Mouse (Mus musculus): ENCODE data around the gene Ctnnd2. TPM values are rescaled to one million over a fixed set of nuclear protein-coding genes. Genes with fewer than 3 reads are reported as not detected.
A peak's percentile ranks its signal among the peaks of the same experiment; 100 is the strongest.

The Ctnnd2 gene
- total RNA-seq, 1 experiment from 2014 or later: 2.4 TPM

DNA sequence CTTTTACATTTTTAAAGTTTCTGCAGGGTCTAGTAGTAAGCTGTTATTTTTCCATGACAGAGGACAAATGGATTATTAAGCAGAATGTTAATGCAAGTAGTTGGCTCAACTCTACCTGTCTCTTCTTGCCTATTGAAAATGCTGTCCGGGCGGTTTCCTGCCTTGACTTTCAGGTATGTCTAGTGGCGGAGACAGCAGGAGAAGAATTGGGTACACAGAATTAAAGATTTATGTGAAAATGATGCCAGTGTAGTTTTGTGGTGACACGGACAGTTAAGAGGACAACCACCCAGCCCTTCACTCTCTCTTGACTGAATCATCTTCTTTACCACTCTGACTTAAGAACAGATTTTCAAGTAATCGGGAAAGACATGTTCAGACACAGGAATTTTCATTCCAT, 173.4 kb downstream of the Ctnnd2 start:
- ATAC-seq (replicated peaks in 1 of 2; ENCODE audit: insufficient read depth in 1 of 2, low FRiP score in 2 of 2, low TSS enrichment in 1 of 2, low read depth in 1 of 2, poor library complexity in 2 of 2, severe bottlenecking in 2 of 2): no peak

DNA sequence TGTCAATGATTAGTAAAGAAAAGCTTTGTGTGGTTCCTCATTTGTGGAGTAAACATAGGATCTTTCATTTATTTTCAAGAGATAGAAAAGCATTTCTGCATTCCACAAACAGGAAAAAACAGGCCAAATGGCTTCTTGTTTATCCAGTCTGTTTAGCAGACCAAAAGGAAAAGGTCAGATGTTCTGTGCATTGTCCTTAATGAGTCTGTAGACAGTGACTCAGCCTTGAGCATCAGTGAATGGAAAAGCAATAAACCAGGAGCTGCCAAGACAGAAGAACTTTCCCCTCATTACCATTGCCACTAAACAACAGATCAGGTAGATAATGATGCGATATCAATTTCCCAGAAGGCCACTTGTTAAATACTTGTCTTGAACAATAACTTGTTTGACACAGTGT, 192.1 kb downstream of the Ctnnd2 start:
- no peak for ATAC-seq (replicated peaks in 1 of 2; ENCODE audit: insufficient read depth in 1 of 2, low FRiP score in 2 of 2, low TSS enrichment in 1 of 2, low read depth in 1 of 2, poor library complexity in 2 of 2, severe bottlenecking in 2 of 2)

DNA sequence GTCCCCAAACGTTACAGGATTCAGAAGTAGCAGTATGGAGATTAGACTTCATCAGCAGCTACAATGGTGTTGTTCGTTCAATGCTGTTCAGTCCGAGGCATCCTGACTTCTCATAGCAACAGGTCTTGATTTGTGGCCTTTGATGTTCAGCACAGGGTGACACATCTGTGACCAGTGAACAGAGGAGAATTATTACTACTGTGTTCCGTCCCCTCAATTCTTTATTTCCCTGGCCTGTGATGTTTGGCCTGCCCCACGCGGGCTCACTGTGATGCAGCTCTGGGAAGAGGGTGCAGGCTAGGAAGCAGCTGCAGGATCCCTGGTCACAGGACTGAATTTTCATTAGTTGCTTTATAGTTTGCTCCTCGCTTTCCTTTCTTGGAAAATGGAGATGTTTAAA, 197.6 kb downstream of the Ctnnd2 start:
- no peak for ATAC-seq (replicated peaks in 1 of 2; ENCODE audit: insufficient read depth in 1 of 2, low FRiP score in 2 of 2, low TSS enrichment in 1 of 2, low read depth in 1 of 2, poor library complexity in 2 of 2, severe bottlenecking in 2 of 2)

DNA sequence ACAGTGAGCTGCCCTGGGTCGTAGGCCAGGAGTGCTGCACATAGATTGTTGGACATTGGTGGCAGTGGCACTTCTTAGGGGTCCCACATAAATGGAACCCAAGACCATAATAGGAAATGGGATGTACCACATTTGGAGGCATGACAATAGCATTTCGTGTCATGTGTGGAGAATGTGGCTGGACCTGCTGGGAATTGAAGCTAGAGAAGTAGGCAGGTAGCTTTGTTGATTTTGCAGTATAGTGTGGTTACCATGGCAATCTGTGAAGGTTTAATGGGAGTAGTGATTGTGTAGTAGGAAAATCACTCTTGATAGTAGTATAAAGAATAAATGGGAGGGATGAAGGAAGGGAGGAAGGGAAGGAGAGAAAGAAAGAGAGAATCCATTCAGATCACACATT, 198.8 kb downstream of the Ctnnd2 start:
- ATAC-seq (replicated peaks in 1 of 2; ENCODE audit: insufficient read depth in 1 of 2, low FRiP score in 2 of 2, low TSS enrichment in 1 of 2, low read depth in 1 of 2, poor library complexity in 2 of 2, severe bottlenecking in 2 of 2): no peak

DNA sequence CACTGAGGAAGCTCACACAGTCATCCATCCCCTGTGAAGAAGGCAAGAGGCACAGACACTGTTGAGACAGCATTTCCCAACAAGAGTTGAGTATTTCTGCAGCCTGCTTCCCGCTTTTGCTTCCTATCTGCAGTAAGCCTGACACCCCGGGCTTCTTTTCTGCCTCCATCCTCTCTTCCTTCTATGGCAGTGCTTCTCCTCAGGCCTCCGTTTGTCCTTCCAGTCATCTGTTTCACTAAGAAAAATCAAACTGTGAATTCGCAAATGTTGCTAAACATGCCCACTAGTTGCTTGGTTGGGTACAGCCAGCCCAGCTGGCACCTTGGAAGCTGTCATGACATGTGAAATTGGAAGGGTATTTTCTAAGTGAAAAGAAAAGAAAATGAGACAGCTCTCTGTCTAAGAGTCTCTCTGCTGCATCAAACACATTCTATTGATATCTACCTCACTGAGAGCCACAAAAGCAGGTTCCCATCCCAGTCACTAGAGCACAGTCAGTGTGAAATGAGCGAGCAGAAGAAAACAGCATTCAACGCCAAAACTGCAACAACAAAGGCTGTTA, 201.3 kb downstream of the Ctnnd2 start:
- no peak for ATAC-seq (replicated peaks in 1 of 2; ENCODE audit: insufficient read depth in 1 of 2, low FRiP score in 2 of 2, low TSS enrichment in 1 of 2, low read depth in 1 of 2, poor library complexity in 2 of 2, severe bottlenecking in 2 of 2)

DNA sequence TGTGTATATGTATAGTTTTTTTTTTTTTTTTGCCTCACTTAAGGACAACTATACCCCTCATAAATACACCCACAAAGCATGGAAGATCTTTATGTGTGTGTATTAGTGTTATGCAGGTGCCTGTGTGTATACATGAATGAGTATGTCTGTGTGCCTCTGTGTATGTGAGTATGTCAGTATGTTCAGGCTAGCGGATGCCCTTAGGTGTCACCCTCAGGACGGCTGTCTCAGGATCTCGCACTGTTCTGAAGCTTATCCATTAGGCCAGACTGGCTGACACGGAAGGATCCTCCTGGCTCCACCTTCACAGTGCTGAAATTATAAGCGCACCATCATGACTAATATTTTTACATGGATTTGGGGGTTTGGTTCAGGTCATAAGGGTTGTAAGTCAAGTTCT, 202.5 kb downstream of the Ctnnd2 start:
- no peak for ATAC-seq (replicated peaks in 1 of 2; ENCODE audit: insufficient read depth in 1 of 2, low FRiP score in 2 of 2, low TSS enrichment in 1 of 2, low read depth in 1 of 2, poor library complexity in 2 of 2, severe bottlenecking in 2 of 2)

DNA sequence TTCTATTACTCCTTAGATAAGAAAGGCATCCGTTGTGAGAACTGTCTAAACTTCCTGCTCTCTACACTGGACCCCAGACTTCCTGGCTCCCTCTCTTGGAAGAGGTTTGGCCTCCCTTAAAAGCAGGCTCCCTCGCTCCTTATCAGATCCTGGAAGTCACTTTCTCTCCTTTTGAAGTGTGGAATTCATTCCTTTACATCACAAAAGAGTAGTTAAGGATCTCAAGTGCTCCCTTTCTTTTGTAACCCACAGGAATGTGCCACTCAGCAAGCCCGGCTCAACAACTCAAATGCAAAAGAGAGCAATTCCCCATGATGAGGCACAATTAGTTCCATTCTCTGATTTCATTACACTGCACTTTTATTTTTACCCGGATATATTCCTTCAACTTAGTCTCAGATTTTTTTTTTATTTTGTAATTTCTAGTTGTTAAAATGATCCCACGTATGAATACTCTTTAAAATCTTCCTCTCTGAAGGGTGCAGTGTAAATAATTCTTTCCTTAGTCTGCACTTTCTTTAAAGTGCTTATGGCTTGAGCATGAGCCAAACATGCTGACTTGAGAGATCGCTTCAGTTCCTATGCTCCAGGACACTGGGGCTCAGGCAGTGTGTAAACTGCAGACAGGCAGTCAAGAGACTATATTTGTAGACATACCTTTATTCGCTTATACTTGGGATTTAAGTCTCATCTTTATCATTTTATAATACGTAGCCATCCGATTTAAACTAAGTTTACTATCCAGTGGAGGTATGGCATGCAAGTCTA, 210.9 kb downstream of the Ctnnd2 start:
- no peak for ATAC-seq (replicated peaks in 1 of 2; ENCODE audit: insufficient read depth in 1 of 2, low FRiP score in 2 of 2, low TSS enrichment in 1 of 2, low read depth in 1 of 2, poor library complexity in 2 of 2, severe bottlenecking in 2 of 2)

DNA sequence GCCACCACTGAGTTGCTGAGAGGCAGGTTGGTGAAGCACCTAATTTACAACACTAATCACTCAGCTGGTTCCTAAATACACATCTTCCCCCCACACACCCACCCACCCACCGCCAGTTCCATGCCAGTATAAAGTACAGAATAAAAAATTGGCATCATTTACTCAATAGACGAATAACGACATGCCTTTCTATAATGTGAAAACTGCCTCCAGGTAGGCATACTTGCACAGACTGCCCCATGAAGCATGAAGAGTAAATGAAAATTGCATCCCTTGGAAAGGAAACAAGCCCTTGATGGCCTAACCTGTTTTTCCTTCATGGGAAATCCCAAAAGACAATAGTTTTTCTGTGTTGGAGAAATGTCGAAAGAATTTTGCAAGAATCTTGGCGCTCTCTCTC, 212.0 kb downstream of the Ctnnd2 start:
- no peak for ATAC-seq (replicated peaks in 1 of 2; ENCODE audit: insufficient read depth in 1 of 2, low FRiP score in 2 of 2, low TSS enrichment in 1 of 2, low read depth in 1 of 2, poor library complexity in 2 of 2, severe bottlenecking in 2 of 2)

DNA sequence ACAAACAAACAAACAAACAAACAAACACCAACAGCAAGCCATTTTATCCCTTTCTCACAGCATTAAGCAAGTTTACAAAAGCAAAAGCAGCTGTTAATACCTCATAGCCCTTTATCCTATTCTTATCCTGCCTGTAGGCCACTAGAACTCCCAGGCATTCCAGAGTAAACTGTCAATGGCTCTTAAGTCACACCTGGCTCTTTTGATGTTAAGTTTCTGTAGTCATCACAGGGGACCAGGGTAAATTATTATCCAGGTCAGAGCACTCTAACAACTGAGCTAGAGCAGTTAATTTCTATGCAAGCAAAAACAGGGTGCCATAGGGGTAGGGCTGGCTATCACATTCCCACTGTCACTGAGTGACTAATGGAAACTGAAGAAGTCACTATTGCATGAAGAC, 214.1 kb downstream of the Ctnnd2 start:
- ATAC-seq (replicated peaks in 1 of 2; ENCODE audit: insufficient read depth in 1 of 2, low FRiP score in 2 of 2, low TSS enrichment in 1 of 2, low read depth in 1 of 2, poor library complexity in 2 of 2, severe bottlenecking in 2 of 2): no peak

DNA sequence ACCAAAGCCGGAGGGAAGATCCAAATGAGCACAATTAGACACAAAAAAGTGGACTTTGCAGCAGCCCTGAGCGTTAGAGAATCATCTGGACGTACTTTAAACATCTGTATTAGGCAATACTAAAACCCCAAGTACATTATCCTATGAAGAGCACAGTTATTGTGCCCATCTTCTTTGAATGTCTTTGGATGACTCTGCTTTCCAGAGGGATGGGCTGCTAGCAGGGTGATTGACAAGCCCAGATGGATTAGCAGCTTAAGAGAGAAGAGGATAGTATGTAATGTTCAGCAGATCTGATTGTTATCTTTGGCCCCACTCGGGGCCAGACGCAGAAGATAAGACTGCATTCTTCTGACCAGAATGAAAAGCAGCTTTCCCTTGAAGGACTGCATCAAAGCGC, 214.9 kb downstream of the Ctnnd2 start:
- no peak for ATAC-seq (replicated peaks in 1 of 2; ENCODE audit: insufficient read depth in 1 of 2, low FRiP score in 2 of 2, low TSS enrichment in 1 of 2, low read depth in 1 of 2, poor library complexity in 2 of 2, severe bottlenecking in 2 of 2)

DNA sequence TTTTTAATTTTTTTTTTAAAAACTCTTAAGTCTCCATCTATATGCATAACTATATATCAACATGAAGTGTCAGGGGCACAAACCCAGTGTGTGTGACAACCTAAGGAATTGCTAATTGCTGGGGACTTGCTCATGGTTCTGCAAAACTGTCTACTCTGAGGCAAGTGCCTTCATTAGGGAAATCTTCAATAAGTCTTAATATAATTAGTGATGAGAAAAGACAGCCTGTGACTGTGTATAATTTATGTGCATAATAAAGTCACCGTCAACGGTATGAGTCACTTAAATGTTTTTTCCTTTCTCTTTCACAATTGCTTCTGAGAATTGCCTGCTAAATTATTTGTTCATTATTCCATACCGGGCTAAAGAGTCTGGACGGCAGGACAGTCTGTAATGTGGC, 228.7 kb downstream of the Ctnnd2 start:
- no peak for ATAC-seq (replicated peaks in 1 of 2; ENCODE audit: insufficient read depth in 1 of 2, low FRiP score in 2 of 2, low TSS enrichment in 1 of 2, low read depth in 1 of 2, poor library complexity in 2 of 2, severe bottlenecking in 2 of 2)

DNA sequence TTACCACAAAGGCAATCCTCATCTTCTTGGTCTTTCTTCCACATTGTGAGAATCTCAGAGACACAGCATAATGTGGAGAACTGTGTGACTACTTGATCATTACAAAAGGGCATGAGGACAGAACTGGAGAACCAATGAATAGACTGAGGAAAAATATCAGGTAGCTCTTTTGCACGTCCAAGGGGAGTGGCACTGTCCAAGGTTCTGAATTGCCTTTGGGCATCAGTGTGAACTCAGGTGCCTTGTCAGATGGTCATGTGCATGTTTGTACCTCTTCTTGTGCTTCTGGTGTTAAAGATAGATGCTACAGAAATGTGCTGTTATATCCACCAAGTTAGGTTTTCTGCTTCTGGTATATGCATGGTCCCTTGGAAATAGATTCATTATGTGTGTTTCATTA, 233.9 kb downstream of the Ctnnd2 start:
- no peak for ATAC-seq (replicated peaks in 1 of 2; ENCODE audit: insufficient read depth in 1 of 2, low FRiP score in 2 of 2, low TSS enrichment in 1 of 2, low read depth in 1 of 2, poor library complexity in 2 of 2, severe bottlenecking in 2 of 2)

DNA sequence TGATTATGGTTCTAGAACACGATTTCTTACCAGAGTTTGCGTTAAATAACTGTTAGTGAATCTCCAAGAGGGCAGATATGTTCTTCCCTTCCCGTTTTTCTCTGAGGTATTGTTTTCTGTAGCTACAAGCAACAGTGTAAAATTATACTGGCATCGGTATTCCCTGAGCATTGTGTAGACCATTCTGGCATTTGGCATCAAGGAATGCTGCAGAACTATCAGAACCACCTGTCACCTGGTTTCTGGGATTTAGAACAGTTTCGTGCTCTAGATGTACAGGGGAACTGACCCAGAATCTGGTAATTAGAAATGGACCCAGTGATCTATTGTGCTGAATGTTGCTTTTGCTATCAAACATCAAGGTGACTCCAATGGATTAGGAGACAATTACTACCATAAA, 250.8 kb downstream of the Ctnnd2 start:
- ATAC-seq (replicated peaks in 1 of 2; ENCODE audit: insufficient read depth in 1 of 2, low FRiP score in 2 of 2, low TSS enrichment in 1 of 2, low read depth in 1 of 2, poor library complexity in 2 of 2, severe bottlenecking in 2 of 2): no peak

DNA sequence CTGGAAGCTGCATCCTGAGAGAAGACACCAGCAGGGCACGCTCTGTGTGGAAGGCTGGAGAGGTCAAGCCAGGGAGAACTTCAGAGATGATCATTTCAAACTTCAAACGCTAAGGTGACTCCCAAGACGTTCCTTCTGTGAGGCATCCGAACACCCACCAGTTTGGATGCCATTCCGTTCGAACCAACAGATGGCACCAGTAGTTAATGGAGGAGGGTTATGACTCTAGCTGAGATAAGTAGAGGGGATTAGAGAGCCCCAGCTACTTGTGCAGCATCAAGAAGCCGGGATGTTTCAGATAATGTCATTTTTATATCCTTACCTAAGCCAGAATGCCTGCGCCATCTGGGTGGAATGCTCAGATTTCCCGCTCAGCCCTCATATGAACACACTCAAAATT, 251.9 kb downstream of the Ctnnd2 start:
- no peak for ATAC-seq (replicated peaks in 1 of 2; ENCODE audit: insufficient read depth in 1 of 2, low FRiP score in 2 of 2, low TSS enrichment in 1 of 2, low read depth in 1 of 2, poor library complexity in 2 of 2, severe bottlenecking in 2 of 2)

DNA sequence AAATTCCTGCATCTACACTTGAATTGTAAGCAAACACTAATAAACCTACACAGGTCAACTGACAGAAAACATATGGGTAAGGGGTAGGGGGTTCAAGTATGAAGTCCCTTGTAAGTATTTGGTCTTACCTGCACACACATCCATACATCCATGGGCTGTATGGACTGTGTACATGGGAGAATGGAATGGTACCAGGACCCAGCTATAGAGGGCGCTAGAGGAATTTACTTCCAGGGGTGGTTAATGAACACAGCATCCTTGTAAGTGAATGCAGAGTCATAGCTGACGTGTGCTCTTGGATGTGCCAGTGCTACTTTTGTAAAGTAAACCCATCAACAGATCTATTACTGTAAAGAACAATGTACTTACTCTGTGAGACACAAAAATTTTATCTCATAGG, 254.9 kb downstream of the Ctnnd2 start:
- peak; percentile 62 to 75 for ATAC-seq (replicated peaks in 1 of 2; ENCODE audit: insufficient read depth in 1 of 2, low FRiP score in 2 of 2, low TSS enrichment in 1 of 2, low read depth in 1 of 2, poor library complexity in 2 of 2, severe bottlenecking in 2 of 2)

DNA sequence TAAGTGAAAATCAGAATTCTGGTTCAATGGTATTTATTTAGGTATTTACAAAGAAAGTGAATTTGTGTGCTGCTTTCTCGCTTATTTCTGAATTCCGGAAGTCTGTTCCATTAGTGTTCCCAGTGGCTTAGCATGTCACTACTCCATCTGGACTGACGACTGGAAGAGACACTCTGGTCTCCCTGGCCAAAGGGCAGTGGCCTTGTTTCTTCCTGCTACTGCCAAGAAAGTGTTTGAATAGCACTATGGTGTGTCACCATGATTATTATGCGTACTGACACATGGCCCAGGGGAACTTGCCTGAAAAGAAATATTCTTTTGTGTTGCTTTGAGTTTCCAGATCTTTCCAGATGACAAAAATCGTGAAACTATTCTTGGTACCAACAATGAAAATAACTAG, 266.7 kb downstream of the Ctnnd2 start:
- ATAC-seq (replicated peaks in 1 of 2; ENCODE audit: insufficient read depth in 1 of 2, low FRiP score in 2 of 2, low TSS enrichment in 1 of 2, low read depth in 1 of 2, poor library complexity in 2 of 2, severe bottlenecking in 2 of 2): no peak

DNA sequence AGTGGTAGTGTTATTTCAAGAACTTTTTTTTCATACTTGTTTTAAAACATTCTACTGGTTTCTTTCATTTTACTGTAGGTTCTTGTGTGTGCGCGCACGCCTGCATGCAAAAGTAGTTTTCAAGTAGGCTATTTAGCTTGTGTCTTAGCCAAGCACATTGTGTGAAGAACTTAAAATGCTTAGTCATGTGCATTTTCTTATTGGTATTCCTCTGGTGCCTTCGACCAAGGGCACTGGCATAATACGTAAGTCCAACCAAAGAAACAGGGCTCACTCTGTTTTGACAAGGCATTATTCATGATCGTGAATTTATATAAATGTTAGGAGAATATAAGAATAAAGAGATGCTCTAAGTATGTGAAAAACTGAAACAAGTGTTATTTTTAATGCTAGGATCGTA, 278.4 kb downstream of the Ctnnd2 start:
- ATAC-seq (replicated peaks in 1 of 2; ENCODE audit: insufficient read depth in 1 of 2, low FRiP score in 2 of 2, low TSS enrichment in 1 of 2, low read depth in 1 of 2, poor library complexity in 2 of 2, severe bottlenecking in 2 of 2): no peak

DNA sequence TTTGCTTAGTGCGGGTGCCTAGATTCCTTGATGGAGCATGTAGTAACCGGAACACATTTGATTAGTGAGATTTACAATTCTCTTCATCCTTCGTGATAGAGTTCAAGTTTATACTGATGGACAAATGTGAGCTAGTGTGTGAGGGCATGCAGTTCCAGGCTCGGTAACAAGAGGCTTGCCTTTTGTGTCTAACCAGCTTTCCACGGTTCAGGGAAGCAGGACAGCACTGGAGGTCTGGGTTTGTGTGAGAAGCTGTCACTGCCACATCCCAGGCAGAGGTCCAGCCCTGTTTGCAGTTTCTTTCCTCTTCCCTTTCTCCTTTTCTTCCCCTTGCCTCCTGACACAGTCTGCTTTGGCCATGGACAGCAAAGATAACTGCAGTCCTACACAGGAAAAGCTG, 279.5 kb downstream of the Ctnnd2 start:
- 0 out of 4 replicates have a peak, but pooled peaks of 1 of the 2 experiments have one; percentile 4 for ATAC-seq (replicated peaks in 1 of 2; ENCODE audit: insufficient read depth in 1 of 2, low FRiP score in 2 of 2, low TSS enrichment in 1 of 2, low read depth in 1 of 2, poor library complexity in 2 of 2, severe bottlenecking in 2 of 2)

DNA sequence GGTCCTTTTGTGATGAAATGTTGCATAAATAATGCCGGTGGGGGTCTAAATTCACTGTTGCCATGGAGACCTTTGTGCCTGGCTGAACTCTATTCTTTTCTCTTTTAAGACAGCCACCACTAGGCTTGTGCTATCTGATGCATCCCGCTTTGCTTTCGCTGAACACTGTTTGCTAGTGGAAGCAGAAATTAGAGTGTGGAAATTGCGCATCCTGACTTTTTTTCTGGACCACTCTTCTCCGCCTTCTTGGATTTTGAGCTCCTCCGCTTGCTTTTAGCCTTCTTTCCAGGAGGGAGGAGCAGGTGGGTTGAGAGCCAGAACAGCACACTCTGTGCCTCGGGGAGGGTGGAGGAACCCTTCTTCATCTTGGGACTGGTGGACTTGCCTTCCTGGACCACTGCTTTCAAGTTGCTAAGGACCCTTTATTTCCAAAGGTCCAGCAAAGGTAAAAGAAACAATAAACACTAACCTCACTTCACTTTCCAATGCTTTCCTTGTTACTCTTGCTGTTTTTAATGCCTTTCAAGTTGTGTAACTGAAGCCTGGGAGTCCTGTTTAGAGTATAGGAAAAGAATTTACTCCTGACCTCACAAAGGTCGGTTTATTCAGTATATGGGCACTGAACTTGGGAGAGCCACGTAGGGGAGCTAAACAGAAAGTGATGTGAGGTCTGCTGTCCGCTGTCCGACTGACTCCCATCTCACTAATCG, 285.3 kb downstream of the Ctnnd2 start:
- no peak for ATAC-seq (replicated peaks in 1 of 2; ENCODE audit: insufficient read depth in 1 of 2, low FRiP score in 2 of 2, low TSS enrichment in 1 of 2, low read depth in 1 of 2, poor library complexity in 2 of 2, severe bottlenecking in 2 of 2)

Data from hematopoietic stem cell, adult 5-6 weeks (primary cell).